Mouse (Mus musculus) liver, embryonic 11.5 days (tissue): Measurements from ENCODE around the gene Gpr183. TPM values are rescaled to one million over a fixed set of nuclear protein-coding genes. Genes with fewer than 3 reads are reported as not detected.

Experiments
- ATAC-seq: fragments of 200-750 bp; cut with Nextera tagmentation; replicated peaks from 2 replicates; pipeline ENCODE4 v1.8.0; 2017; ENCODE audit warnings: moderate number of reproducible peaks, mild to moderate bottlenecking, moderate TSS enrichment, moderate library complexity; ENCODE audit not compliant: low FRiP score
- DNase-seq: peaks from one replicate; pipeline ENCODE4 v3.0.0-alpha.2; 2017; ENCODE audit warnings: low spot score
- H3K27ac ChIP-seq: fragments of 300-500 bp; sonication (generic); 2 replicates; pipeline ENCODE4 v1.5.1; 2014; ENCODE audit warnings: mild to moderate bottlenecking, low read depth, low read length, control low read depth
- H3K27me3 ChIP-seq: fragments of 300-500 bp; sonication (generic); replicated peaks from 2 replicates; pipeline ENCODE4 v1.6.1; 2014; ENCODE audit warnings: low read length, mixed read lengths; ENCODE audit not compliant: control insufficient read depth, insufficient read depth
- H3K36me3 ChIP-seq: fragments of 300-500 bp; sonication (generic); 2 replicates; pipeline ENCODE4 v1.6.1; 2014; ENCODE audit warnings: mild to moderate bottlenecking, low read length, moderate library complexity, mixed read lengths; ENCODE audit not compliant: control insufficient read depth, insufficient read depth
- H3K4me1 ChIP-seq: fragments of 300-500 bp; sonication (generic); replicated peaks from 2 replicates; pipeline ENCODE4 v1.6.1; 2014; ENCODE audit warnings: low read length, mixed read lengths; ENCODE audit not compliant: control insufficient read depth, insufficient read depth
- H3K4me2 ChIP-seq: fragments of 300-500 bp; sonication (generic); 2 replicates; pipeline ENCODE4 v1.6.1; 2014; ENCODE audit warnings: mild to moderate bottlenecking, control low read depth, moderate library complexity
- H3K4me3 ChIP-seq: fragments of 300-500 bp; sonication (generic); 2 replicates; pipeline ENCODE4 v1.5.1; 2014; ENCODE audit warnings: low read depth, low read length, control low read depth
- H3K9ac ChIP-seq: fragments of 300-500 bp; sonication (generic); 2 replicates; pipeline ENCODE4 v1.6.1; 2014; ENCODE audit warnings: low read depth, low read length, control low read depth
- H3K9me3 ChIP-seq: fragments of 300-500 bp; sonication (generic); 2 replicates; pipeline ENCODE4 v1.6.1; 2016; ENCODE audit warnings: low read length, inconsistent platforms, mixed read lengths; ENCODE audit not compliant: control insufficient read depth
- WGBS: fragments of 180-500 bp; shearing (Covaris S2); extraction: QIAGEN DNeasy Blood & Tissue Kit; methylation state at CpG from one replicate; pipeline ENCODE4 v1.1.7; 2014; 5-methylcytosine and 5-hydroxymethylcytosine counted together
- polyA plus RNA-seq: library from polyadenylated mRNA; unstranded; fragments of >200 nt; fragmentation: Nextera tagmentation; extraction: Ambion mirVana; gene quantifications from 2 replicates; pipeline ENCODE4 v1.2.1, GENCODE M21; 2014

Gpr183 gene
- polyA plus RNA-seq, 1 experiment from 2014 or later, result 3.9 TPM

- ATAC-seq, result no peak
- 85% methylated on average over 4 of the region's 4 CpGs for WGBS
- H3K4me2 ChIP-seq, result no peak overlapping the region
- H3K27ac ChIP-seq, result no peak overlapping the region
- H3K36me3 ChIP-seq, result peaks cover 4% of the 10 kb centered on the region
- H3K9me3 ChIP-seq, result 0 out of 2 replicates have a peak, but pooled peaks cover 3% of the 10 kb centered on the region
- DNase-seq, result no peak
- no peaks in the 10 kb centered on the region for H3K27me3 ChIP-seq
- peaks cover 10% of the 10 kb centered on the region for H3K4me1 ChIP-seq
- H3K9ac ChIP-seq, result no peak overlapping the region
- no peak overlapping the region for H3K4me3 ChIP-seq
Observed at GRCm38 (mm10) chr14:121936356-121936755, 28.6 kb downstream of the Gpr183 start.

- WGBS, result 59% methylated on average over 5 of the region's 5 CpGs
- H3K36me3 ChIP-seq, result peaks cover 4% of the 10 kb centered on the region
- H3K4me2 ChIP-seq, result no peak overlapping the region
- H3K27ac ChIP-seq, result no peak overlapping the region
- no peaks in the 10 kb centered on the region for H3K27me3 ChIP-seq
- peaks cover 19% of the 10 kb centered on the region for H3K4me1 ChIP-seq
- H3K9me3 ChIP-seq, result 0 out of 2 replicates have a peak, but pooled peaks cover 3% of the 10 kb centered on the region
- ATAC-seq (no peak), DNase-seq (no peak)
- no peak overlapping the region for H3K9ac ChIP-seq
- H3K4me3 ChIP-seq, result no peak overlapping the region
Observed at GRCm38 (mm10) chr14:121934597-121934946, 30.4 kb downstream of the Gpr183 start.

GRCm38 (mm10) chr14:121933906-121934596 is 30.9 kb downstream of the Gpr183 start:
- Histone ChIP-seq H3K9ac (no peak overlapping the region), H3K9me3 (0 out of 2 replicates have a peak, but pooled peaks cover 3% of the 10 kb centered on the region), H3K27ac (no peak overlapping the region), H3K4me2 (no peak overlapping the region), H3K4me1 (peaks cover 21% of the 10 kb centered on the region), H3K4me3 (no peak overlapping the region), H3K36me3 (peaks cover 4% of the 10 kb centered on the region), H3K27me3 (no peaks in the 10 kb centered on the region)
- 88% methylated on average over 7 of the region's 7 CpGs for WGBS
- ATAC-seq (no peak), DNase-seq (no peak)

DNA sequence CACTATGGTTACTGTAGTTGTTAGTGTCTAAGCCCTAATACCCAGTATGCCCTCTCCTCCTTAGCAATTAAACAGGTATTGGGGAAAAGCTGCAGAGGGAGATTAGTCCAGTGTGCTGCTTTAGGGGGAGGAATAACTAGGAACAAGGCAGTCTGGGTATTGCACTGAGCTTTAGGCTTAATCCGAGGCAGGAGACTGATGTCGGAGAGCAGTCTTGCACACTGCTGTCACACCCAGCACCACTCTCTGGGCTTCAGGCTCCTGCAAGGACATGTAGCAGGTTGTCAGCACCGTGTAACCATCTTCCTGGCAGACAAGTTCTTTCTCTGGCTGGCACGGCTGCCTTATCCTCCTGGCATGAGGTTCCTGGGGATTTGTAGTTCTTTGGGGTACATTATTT is 32.8 kb downstream of the Gpr183 start:
- WGBS, result 85% methylated on average over 4 of the region's 4 CpGs
- H3K27me3 ChIP-seq, result no peaks in the 10 kb centered on the region
- no peak for DNase-seq

GRCm38 (mm10) chr14:121931594-121931993 is 33.4 kb downstream of the Gpr183 start:
- Histone ChIP-seq H3K27me3 (no peaks in the 10 kb centered on the region), H3K36me3 (peaks cover 4% of the 10 kb centered on the region), H3K27ac (no peak overlapping the region), H3K9me3 (0 out of 2 replicates have a peak, but pooled peaks cover 3% of the 10 kb centered on the region), H3K4me3 (no peak overlapping the region), H3K9ac (no peak overlapping the region), H3K4me2 (no peak overlapping the region), H3K4me1 (peaks cover 26% of the 10 kb centered on the region)
- no peak for ATAC-seq
- DNase-seq, result no peak
- WGBS, result 90% methylated on average over 3 of the region's 3 CpGs

More for the DNA sequence above, 32.8 kb downstream of the Gpr183 start:
- H3K9me3 ChIP-seq, result 0 out of 2 replicates have a peak, but pooled peaks cover 3% of the 10 kb centered on the region
- no peak overlapping the region for H3K27ac ChIP-seq
- no peak overlapping the region for H3K4me2 ChIP-seq
- peaks cover 26% of the 10 kb centered on the region for H3K4me1 ChIP-seq
- peaks cover 4% of the 10 kb centered on the region for H3K36me3 ChIP-seq
- H3K4me3 ChIP-seq, result no peak overlapping the region
- ATAC-seq, result no peak
- H3K9ac ChIP-seq, result no peak overlapping the region

GRCm38 (mm10) chr14:121930731-121931383 is 34.1 kb downstream of the Gpr183 start:
- Histone ChIP-seq H3K4me2 (no peak overlapping the region), H3K27me3 (no peaks in the 10 kb centered on the region), H3K4me3 (no peak overlapping the region), H3K9me3 (0 out of 2 replicates have a peak, but pooled peaks cover 3% of the 10 kb centered on the region), H3K9ac (no peak overlapping the region), H3K4me1 (peaks cover 26% of the 10 kb centered on the region), H3K27ac (no peak overlapping the region), H3K36me3 (peaks cover 4% of the 10 kb centered on the region)
- ATAC-seq (no peak), DNase-seq (no peak)
- 75% methylated on average over 7 of the region's 7 CpGs for WGBS

DNA sequence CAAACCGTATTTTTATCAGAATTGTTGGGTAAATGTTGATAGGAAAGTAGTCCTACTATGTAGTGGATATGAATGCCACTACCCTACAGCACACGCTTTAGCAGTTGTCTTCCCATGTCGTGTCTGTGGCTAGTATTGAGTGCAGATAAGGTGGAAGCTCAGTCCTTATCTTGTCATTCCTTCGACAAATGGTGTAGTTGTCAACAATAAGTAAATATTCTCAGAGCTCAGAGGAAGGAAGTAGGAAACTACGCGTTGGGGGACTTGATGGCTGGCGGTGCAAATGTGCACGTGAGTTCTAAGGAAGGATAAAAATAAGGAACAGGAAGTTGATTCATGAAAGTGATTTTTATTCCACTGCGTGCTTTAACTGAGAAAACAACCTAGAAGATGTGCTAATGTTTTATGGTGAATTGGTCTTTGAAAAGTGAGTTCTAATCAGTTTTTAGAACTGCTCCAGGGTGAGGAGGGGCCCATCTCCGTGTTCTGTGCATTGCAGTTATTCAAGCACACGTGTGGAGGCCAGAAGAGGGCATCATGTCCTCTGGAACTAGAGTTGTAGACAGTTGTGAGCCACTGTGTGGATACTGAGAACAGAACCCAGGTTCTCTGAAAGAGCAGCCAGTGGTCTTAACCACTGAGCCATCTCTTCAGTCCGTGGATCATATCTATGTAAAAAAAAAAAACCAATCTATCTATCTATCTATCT is 35.6 kb downstream of the Gpr183 start:
- peak overlapping the region; percentile 70 for H3K27ac ChIP-seq
- peak; percentile 91 for ATAC-seq
- WGBS, result 31% methylated on average over 12 of the region's 12 CpGs
- DNase-seq, result no peak
- no peaks in the 10 kb centered on the region for H3K9me3 ChIP-seq
- peak overlapping the region; percentile 43 for H3K4me2 ChIP-seq
- peaks cover 26% of the 10 kb centered on the region for H3K4me1 ChIP-seq
- no peaks in the 10 kb centered on the region for H3K36me3 ChIP-seq
- no peak overlapping the region for H3K4me3 ChIP-seq
- H3K27me3 ChIP-seq, result no peaks in the 10 kb centered on the region
- no peak overlapping the region for H3K9ac ChIP-seq

DNA sequence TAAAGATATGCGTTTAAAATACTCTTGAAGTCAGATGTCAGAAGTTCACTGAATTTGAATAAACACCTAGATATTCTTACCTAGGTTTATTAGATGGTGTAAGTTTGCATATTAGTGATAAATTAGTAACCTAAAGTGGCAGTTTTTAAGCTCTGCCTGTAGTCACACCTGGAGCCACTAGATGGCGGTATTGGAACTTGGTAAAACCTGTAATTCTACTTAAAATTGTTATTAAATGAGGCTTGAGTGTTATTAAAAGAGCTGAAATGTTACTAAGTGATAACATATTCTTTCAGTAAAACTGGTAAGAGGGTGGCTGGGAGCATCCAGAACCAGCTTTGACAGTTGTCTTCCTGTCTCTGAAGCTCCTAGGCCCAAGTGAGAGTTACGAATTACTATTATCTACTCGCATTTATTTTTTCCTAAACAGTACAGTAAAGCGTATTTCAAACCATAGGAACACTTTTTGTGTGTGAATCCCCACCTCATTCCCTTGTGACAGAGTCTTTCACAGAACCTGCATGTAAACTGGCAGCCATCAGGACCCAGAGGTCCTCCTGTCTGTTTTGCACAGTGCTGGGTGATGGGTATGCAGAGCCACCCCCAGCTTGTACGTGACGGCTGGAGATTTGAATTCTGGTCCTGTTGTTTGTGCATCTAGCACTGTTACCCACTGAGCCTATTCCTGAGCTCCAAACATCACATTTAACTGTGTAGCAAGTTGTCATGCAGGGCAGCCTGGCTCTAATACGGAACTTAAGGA is 36.4 kb downstream of the Gpr183 start:
- ATAC-seq (peak; percentile 57), DNase-seq (no peak)
- Histone ChIP-seq H3K4me1 (peaks cover 26% of the 10 kb centered on the region), H3K27me3 (no peaks in the 10 kb centered on the region), H3K9ac (no peak overlapping the region), H3K9me3 (no peaks in the 10 kb centered on the region), H3K27ac (peak overlapping the region; percentile 70), H3K36me3 (no peaks in the 10 kb centered on the region), H3K4me3 (no peak overlapping the region), H3K4me2 (peak overlapping the region; percentile 43)
- 39% methylated on average over 8 of the region's 8 CpGs for WGBS
